Comparison of ENCODE assay signal across 8 mouse cellular contexts in the genomic region with DNA sequence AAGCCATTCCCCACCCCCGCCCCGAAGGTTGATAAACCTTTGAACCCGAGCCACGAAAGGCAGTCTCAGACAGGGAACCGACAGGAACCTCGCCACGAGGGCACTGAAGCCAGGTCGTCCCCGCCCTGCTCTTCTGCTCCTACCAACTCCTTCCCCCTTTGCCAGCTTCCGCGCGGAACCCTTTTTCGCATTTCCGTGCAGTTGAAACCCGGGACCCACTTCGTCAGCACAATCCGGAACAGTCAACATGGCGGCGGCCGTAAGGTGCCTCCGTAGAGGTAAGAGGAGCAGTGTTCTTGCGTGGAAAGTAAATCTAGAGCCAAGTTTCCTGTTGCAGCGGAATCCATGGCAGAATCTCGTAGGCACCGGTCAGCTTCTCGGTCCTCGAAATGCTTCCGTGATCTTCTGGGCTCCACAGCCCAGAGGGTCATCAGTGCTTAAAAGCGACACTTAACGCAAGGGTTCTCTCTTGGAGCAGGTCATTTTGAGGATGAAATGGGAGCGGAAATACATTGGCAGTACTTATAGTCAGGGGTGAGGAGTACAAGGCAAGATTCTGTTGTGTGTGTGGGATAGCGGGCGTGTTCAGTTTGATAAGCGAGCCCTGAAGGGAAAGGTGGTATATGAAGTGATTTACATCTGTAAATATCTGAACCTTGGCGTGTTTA. TPM values are rescaled to one million over a fixed set of nuclear protein-coding genes. Genes with fewer than 3 reads are reported as not detected.
DNase-seq lines count a peak whose midpoint lies in the region; ATAC-seq and TF ChIP-seq lines count a peak whose summit lies in the region.

No protein-coding gene starts in this region.

- WGBS in cerebellum, adult 2 months: under 1% methylated on average over 35 of the region's 35 CpGs
- under 1% methylated on average over 35 of the region's 35 CpGs for WGBS in forebrain, postnatal 0 days
- WGBS in lung, embryonic 15.5 days: under 1% methylated on average over 35 of the region's 35 CpGs

- peak; percentile 98 for DNase-seq in MEL (ENCODE audit: low read depth, low spot score)
- DNase-seq in cerebellum, adult 2 months: peak; percentile 92 to 96
- DNase-seq in forebrain, postnatal 0 days: peak; percentile 95
- DNase-seq in heart, postnatal 4 days: peak; percentile 95
- peak; percentile 86 to 92 for DNase-seq in layer of hippocampus, adult 8-10 months (ENCODE audit: low spot score in 2 of 2)
- DNase-seq in ovary, adult 18-20 months (ENCODE audit: low spot score): peak; percentile 85
- peak; percentile 96 for DNase-seq in thymus, postnatal 0 days (ENCODE audit: low spot score)

- peaks cover 15% of the 10 kb centered on the region for H3K79me2 ChIP-seq in MEL (ENCODE audit: control insufficient read depth, insufficient read depth, low read length, poor library complexity)

- H3K9ac ChIP-seq in MEL (ENCODE audit: control insufficient read depth, low read depth, low read length, poor library complexity, severe bottlenecking): peak overlapping the region; percentile 87
- H3K9ac ChIP-seq in forebrain, postnatal 0 days: peak overlapping the region; percentile 68
- peak overlapping the region; percentile 61 for H3K9ac ChIP-seq in lung, embryonic 15.5 days

- H3K4me2 ChIP-seq in forebrain, postnatal 0 days (ENCODE audit: low read depth): peak overlapping the region; percentile 58
- peak overlapping the region; percentile 65 for H3K4me2 ChIP-seq in lung, embryonic 15.5 days

- peak overlapping the region; percentile 98 for H3K27ac ChIP-seq in MEL (ENCODE audit: control insufficient read depth, low read depth, low read length)
- H3K27ac ChIP-seq in cerebellum, adult 2 months (ENCODE audit: insufficient read depth, low read length): peak overlapping the region; percentile 60; the same call in 1 of the 2 replicates
- H3K27ac ChIP-seq in forebrain, postnatal 0 days (ENCODE audit: low read depth, low read length): peak overlapping the region; percentile 54
- H3K27ac ChIP-seq in lung, embryonic 15.5 days: peak overlapping the region; percentile 87

- H3K4me1 ChIP-seq in MEL (ENCODE audit: control insufficient read depth in 1 of 2, insufficient read depth in 2 of 2, low read length in 2 of 2): peaks cover 12 to 17% of the 10 kb centered on the region in 2 experiments
- H3K4me1 ChIP-seq in cerebellum, adult 2 months (ENCODE audit: control insufficient read depth, insufficient read depth, low read length): 0 out of 2 replicates have a peak, but pooled peaks cover 3% of the 10 kb centered on the region
- H3K4me1 ChIP-seq in forebrain, postnatal 0 days (ENCODE audit: insufficient read depth): peaks cover 7% of the 10 kb centered on the region
- H3K4me1 ChIP-seq in lung, embryonic 15.5 days: peaks cover 29% of the 10 kb centered on the region

- no peak for TF ChIP-seq CTCF in MEL (IDR thresholded peaks at IDR 0.05 in 2 of 3, conservative IDR thresholded peaks at IDR 0.05 in 1 of 3; ENCODE audit: control insufficient read depth in 1 of 3, insufficient read depth in 1 of 3, low read depth in 2 of 3, low read length in 3 of 3, poor library complexity in 1 of 3, severe bottlenecking in 1 of 3)
- TF ChIP-seq CTCF in cerebellum, adult 2 months (IDR thresholded peaks at IDR 0.05; ENCODE audit: borderline replicate concordance, insufficient read depth, low read depth, low read length): no peak
- no peak for TF ChIP-seq CTCF in forebrain, postnatal 0 days (IDR thresholded peaks at IDR 0.05; ENCODE audit: low read depth)

- no peaks in the 10 kb centered on the region for H3K27me3 ChIP-seq in MEL (ENCODE audit: control insufficient read depth in 1 of 2, insufficient read depth in 2 of 2, low read length in 2 of 2)
- no peaks in the 10 kb centered on the region for H3K27me3 ChIP-seq in cerebellum, adult 2 months (ENCODE audit: control insufficient read depth, insufficient read depth, low read length)
- H3K27me3 ChIP-seq in forebrain, postnatal 0 days (ENCODE audit: insufficient read depth, low read length): no peaks in the 10 kb centered on the region
- no peaks in the 10 kb centered on the region for H3K27me3 ChIP-seq in lung, embryonic 15.5 days

- peak overlapping the region; percentile 75 to 79 for H3K4me3 ChIP-seq in MEL (ENCODE audit: control insufficient read depth in 1 of 2, insufficient read depth in 1 of 2, low read depth in 2 of 2, low read length in 2 of 2)
- H3K4me3 ChIP-seq in cerebellum, adult 2 months (replicated peaks; ENCODE audit: insufficient read depth, low read depth, low read length): peak overlapping the region; percentile 96
- peak overlapping the region; percentile 74 for H3K4me3 ChIP-seq in forebrain, postnatal 0 days (ENCODE audit: low read depth, low read length)
- H3K4me3 ChIP-seq in lung, embryonic 15.5 days: peak overlapping the region; percentile 65

- no peak for TF ChIP-seq RAD21 in MEL (IDR thresholded peaks at IDR 0.05; ENCODE audit: low read depth, low read length)

- peak in 1 of 2 experiments; percentile 58; a peak in 2 of 4 replicates for TF ChIP-seq EP300 in MEL (IDR thresholded peaks at IDR 0.05; ENCODE audit: low read depth in 1 of 2, low read length in 2 of 2)

- ATAC-seq in forebrain, postnatal 0 days: peak; percentile 99
- ATAC-seq in lung, embryonic 15.5 days (ENCODE audit: borderline replicate concordance, extremely low read depth, low FRiP score, low TSS enrichment): peak; percentile 95

- peak; percentile 89 to 97 for TF ChIP-seq POLR2A in MEL (IDR thresholded peaks at IDR 0.05; ENCODE audit: control insufficient read depth in 1 of 2, insufficient read depth in 1 of 2, low read depth in 1 of 2, low read length in 2 of 2, poor library complexity in 1 of 2)
- peak; percentile 96 for TF ChIP-seq POLR2A in cerebellum, adult 2 months (IDR thresholded peaks at IDR 0.05; ENCODE audit: borderline replicate concordance, insufficient read depth, low read length)

- peaks cover 0 to 41% of the 10 kb centered on the region in 2 experiments; a peak in 2 of 4 replicates for H3K36me3 ChIP-seq in MEL (ENCODE audit: control insufficient read depth in 1 of 2, insufficient read depth in 2 of 2, low read length in 2 of 2)
- peaks cover 7% of the 10 kb centered on the region; the same call in 1 of the 2 replicates for H3K36me3 ChIP-seq in forebrain, postnatal 0 days (ENCODE audit: insufficient read depth)
- peaks cover 7% of the 10 kb centered on the region for H3K36me3 ChIP-seq in lung, embryonic 15.5 days

- H3K9me3 ChIP-seq in MEL (replicated peaks; ENCODE audit: insufficient read depth, low read length): no peaks in the 10 kb centered on the region
- H3K9me3 ChIP-seq in forebrain, postnatal 0 days (ENCODE audit: low read length): no peaks in the 10 kb centered on the region
- H3K9me3 ChIP-seq in lung, embryonic 15.5 days: no peaks in the 10 kb centered on the region

TF ChIP-seq in MEL, 35 proteins besides CTCF, POLR2A, EP300 and RAD21 (continues in another document):
- TF ChIP-seq HCFC1 (IDR thresholded peaks at IDR 0.05; ENCODE audit: low read depth, low read length) (peak; percentile 98), ETS1 (IDR thresholded peaks at IDR 0.05; ENCODE audit: low read depth, low read length) (peak; percentile 80), USF1 (IDR thresholded peaks at IDR 0.05; ENCODE audit: low read depth, low read length) (peak; percentile 25), SIN3A (IDR thresholded peaks at IDR 0.05; ENCODE audit: low read length) (peak; percentile 97), GATA1 (IDR thresholded peaks at IDR 0.05; ENCODE audit: low read depth, low read length) (no peak; the same call in none of the 2 replicates), ZMIZ1 (IDR thresholded peaks at IDR 0.05; ENCODE audit: low read depth, low read length) (peak; percentile 86), E2F4 (IDR thresholded peaks at IDR 0.05; ENCODE audit: borderline replicate concordance, low read depth, low read length) (no peak), SMC3 (IDR thresholded peaks at IDR 0.05; ENCODE audit: low read depth, low read length) (no peak), CHD2 (IDR thresholded peaks at IDR 0.05; ENCODE audit: low read length) (no peak), ELF1 (IDR thresholded peaks at IDR 0.05; ENCODE audit: low read depth, low read length) (peak; percentile 96), MYB (IDR thresholded peaks at IDR 0.05; ENCODE audit: low read depth, low read length) (no peak), TCF12 (IDR thresholded peaks at IDR 0.05; ENCODE audit: low read depth, low read length) (peak; percentile 92), MYC (IDR thresholded peaks at IDR 0.05; ENCODE audit: low read depth, low read length) (peak; percentile 96), NELFE (IDR thresholded peaks at IDR 0.05; ENCODE audit: low read depth, low read length) (peak; percentile 89), BHLHE40 (IDR thresholded peaks at IDR 0.05; ENCODE audit: borderline replicate concordance, low read depth, low read length) (no peak), TAL1 (IDR thresholded peaks at IDR 0.05; ENCODE audit: low read length) (no peak; the same call in 1 of the 2 replicates)

RNA-seq across cellular contexts. Expression of a gene that starts 0.8 kb away (rescaled TPM):
- 26.2 and 27.0 TPM in 2 replicates for total RNA-seq in MEL (2012; rRNA removed)
- polyA plus RNA-seq in MEL (2012; ENCODE audit: insufficient read depth in 1 of 2, insufficient read length in 2 of 2, low read depth in 1 of 2, low replicate concordance in 2 of 2, missing spikeins in 1 of 2): 10 to 100 TPM in 1 of 2 experiments, not detected in 1; 22.0 TPM
- polyA plus RNA-seq in cerebellum, adult 2 months (2012; rRNA removed): 12.8 and 13.2 TPM in 2 replicates
- total RNA-seq in forebrain, postnatal 0 days (2014; rRNA removed): 14.8 and 21.8 TPM in 2 replicates
- 10.9 and 11.8 TPM in 2 replicates for polyA plus RNA-seq in forebrain, postnatal 0 days (2015; fragmentation: Nextera tagmentation; extraction: Ambion mirVana)
- total RNA-seq in heart, postnatal 4 days (2021): 10 to 100 TPM; 25.8 to 26.2 TPM
- 10 to 100 TPM; 15.4 to 20.7 (median 17.2) TPM for total RNA-seq in layer of hippocampus, adult 8-10 months (2022)
- polyA plus RNA-seq in lung, embryonic 15.5 days (2015; fragmentation: Nextera tagmentation; extraction: Ambion mirVana): 18.6 and 19.6 TPM in 2 replicates
- polyA plus RNA-seq in thymus, postnatal 0 days (2015; fragmentation: Nextera tagmentation; extraction: Ambion mirVana): 26.4 and 29.1 TPM in 2 replicates

RNA-seq across cellular contexts. Expression of a gene that starts 46.1 kb away (rescaled TPM):
- total RNA-seq in MEL (2012; rRNA removed): 10.2 and 13.2 TPM in 2 replicates
- polyA plus RNA-seq in MEL (2012; ENCODE audit: insufficient read depth in 1 of 2, insufficient read length in 2 of 2, low read depth in 1 of 2, low replicate concordance in 2 of 2, missing spikeins in 1 of 2): 10 to 100 TPM in 1 of 2 experiments, not detected in 1; 21.2 TPM
- polyA plus RNA-seq in cerebellum, adult 2 months (2012; rRNA removed): 14.9 and 15.2 TPM in 2 replicates
- 22.6 and 24.0 TPM in 2 replicates for total RNA-seq in forebrain, postnatal 0 days (2014; rRNA removed)
- polyA plus RNA-seq in forebrain, postnatal 0 days (2015; fragmentation: Nextera tagmentation; extraction: Ambion mirVana): 8.3 and 16.2 TPM in 2 replicates
- 10 to 100 TPM; 83.2 to 94.3 TPM for total RNA-seq in heart, postnatal 4 days (2021)
- 10 to 100 TPM; 66.6 to 87.0 (median 76.1) TPM for total RNA-seq in layer of hippocampus, adult 8-10 months (2022)
- 22.9 and 23.4 TPM in 2 replicates for polyA plus RNA-seq in lung, embryonic 15.5 days (2015; fragmentation: Nextera tagmentation; extraction: Ambion mirVana)
- 72.0 and 89.7 TPM in 2 replicates for polyA plus RNA-seq in thymus, postnatal 0 days (2015; fragmentation: Nextera tagmentation; extraction: Ambion mirVana)

Comparison
In these comparisons a context has a peak if more than half of its experiments do, and no peak if none do; other contexts are left out.
1. Peak in every context shown above with its lines: DNase-seq, ATAC-seq, H3K4me3 ChIP-seq and H3K27ac ChIP-seq.